9 mouse cellular contexts compared by ENCODE assay signal in the genomic region with DNA sequence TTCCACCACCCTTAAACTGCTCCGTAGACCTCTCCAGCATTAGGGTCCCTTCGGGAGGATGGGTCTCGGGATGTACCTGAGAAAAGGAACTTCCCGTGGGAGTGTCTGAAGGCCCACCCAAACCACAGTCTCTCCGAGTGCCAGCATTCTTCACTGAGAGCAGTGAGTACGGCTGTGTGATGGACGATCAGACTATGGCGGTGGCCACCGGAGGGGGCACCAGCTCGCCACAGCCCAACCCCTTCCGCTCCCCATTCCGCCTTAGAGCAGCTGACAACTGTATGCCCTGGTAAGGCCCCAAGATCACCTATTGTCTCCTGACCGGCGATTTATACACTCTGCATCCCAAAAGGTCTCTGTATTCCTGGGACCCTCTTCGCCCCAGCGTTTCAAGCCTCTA. TPM values are rescaled to one million over a fixed set of nuclear protein-coding genes. Genes with fewer than 3 reads are reported as not detected.
DNase-seq lines count a peak whose midpoint lies in the region; ATAC-seq and TF ChIP-seq lines count a peak whose summit lies in the region.
"Had no signal": no experiment of that assay in that cellular context is flagged by ENCODE, and none has a peak within 500 bp of the region (broad histone marks: within the 10 kb centered on the region; RNA-seq: fewer than 3 reads in every experiment).

No protein-coding gene starts in this region.

- peak overlapping the region; percentile 55 for H3K4me2 ChIP-seq in kidney, postnatal 0 days (ENCODE audit: low read length)
- H3K4me2 ChIP-seq in neural tube, embryonic 15.5 days, result peak overlapping the region; percentile 49

- peak overlapping the region; percentile 17; the same call in 1 of the 2 replicates for H3K4me3 ChIP-seq in kidney, postnatal 0 days (replicated peaks; ENCODE audit: low read depth, low read length)
- no peak overlapping the region for H3K4me3 ChIP-seq in kidney, adult 2 months (ENCODE audit: insufficient read depth, low read depth, low read length)
- peak overlapping the region; percentile 36 for H3K4me3 ChIP-seq in forebrain, embryonic 10.5 days
- 0 out of 2 replicates have a peak overlapping the region, but pooled peaks have one; percentile 11 for H3K4me3 ChIP-seq in limb, embryonic 10.5 days
- H3K4me3 ChIP-seq in neural tube, embryonic 15.5 days (replicated peaks), result no peak overlapping the region
- no peak overlapping the region; the same call in 1 of the 2 replicates for H3K4me3 ChIP-seq in left cerebral cortex, adult 2 months
- H3K4me3 ChIP-seq: megakaryocyte, embryonic 14.5 days had no signal

- 38% methylated on average over 16 of the region's 16 CpGs for WGBS in kidney, postnatal 0 days
- WGBS in kidney, adult 2 months, result 67% methylated on average over 16 of the region's 16 CpGs
- WGBS in forebrain, embryonic 10.5 days, result 20% methylated on average over 16 of the region's 16 CpGs
- WGBS in limb, embryonic 10.5 days, result 21% methylated on average over 16 of the region's 16 CpGs
- WGBS in neural tube, embryonic 15.5 days, result 26% methylated on average over 16 of the region's 16 CpGs

- TF ChIP-seq POLR2A in kidney, adult 2 months (IDR thresholded peaks at IDR 0.05; ENCODE audit: low read depth, low read length), result no peak

- no peak for DNase-seq in kidney, postnatal 0 days (ENCODE audit: low spot score)
- DNase-seq in kidney, adult 2 months, result no peak
- no peak for DNase-seq in forebrain, embryonic 10.5 days (ENCODE audit: extremely low spot score, low spot score)
- no peak for DNase-seq in limb, embryonic 10.5 days (ENCODE audit: low spot score)
- no peak for DNase-seq in left cerebral cortex, postnatal 25 days (ENCODE audit: low spot score in 2 of 2)
- DNase-seq in left cerebral cortex, adult 2 months (ENCODE audit: extremely low spot score in 1 of 2, low spot score in 2 of 2), result no peak

- no peaks in the 10 kb centered on the region; the same call in 1 of the 2 replicates for H3K27me3 ChIP-seq in kidney, postnatal 0 days (ENCODE audit: insufficient read depth, low read length)
- H3K27me3 ChIP-seq in kidney, adult 2 months (replicated peaks; ENCODE audit: control insufficient read depth, insufficient read depth, low read length), result no peaks in the 10 kb centered on the region
- peaks cover 69% of the 10 kb centered on the region for H3K27me3 ChIP-seq in forebrain, embryonic 10.5 days (ENCODE audit: poor library complexity, severe bottlenecking)
- H3K27me3 ChIP-seq in limb, embryonic 10.5 days (ENCODE audit: low read depth, poor library complexity, severe bottlenecking), result peaks cover 71% of the 10 kb centered on the region
- H3K27me3 ChIP-seq in neural tube, embryonic 15.5 days (replicated peaks), result peaks cover 43% of the 10 kb centered on the region

- ATAC-seq in kidney, postnatal 0 days (replicated peaks; ENCODE audit: low FRiP score, low read depth), result no peak
- no peak for ATAC-seq in neural tube, embryonic 15.5 days (ENCODE audit: low FRiP score)
- ATAC-seq in erythroblast, adult 5-6 weeks (replicated peaks; ENCODE audit: low FRiP score, poor library complexity, severe bottlenecking), result no peak

- TF ChIP-seq CTCF in kidney, postnatal 0 days (IDR thresholded peaks at IDR 0.05; ENCODE audit: low read depth), result no peak
- TF ChIP-seq CTCF in kidney, adult 2 months (conservative IDR thresholded peaks at IDR 0.05; ENCODE audit: insufficient read depth, insufficient read length, low read depth, low read length), result no peak
- TF ChIP-seq CTCF in left cerebral cortex, adult 2 months (IDR thresholded peaks at IDR 0.05), result no peak

- no peak overlapping the region for H3K9ac ChIP-seq in kidney, postnatal 0 days (ENCODE audit: low read depth, low read length)
- H3K9ac ChIP-seq in neural tube, embryonic 15.5 days (replicated peaks), result peak overlapping the region; percentile 17; the same call in 1 of the 2 replicates

- H3K27ac ChIP-seq in kidney, postnatal 0 days, result no peak overlapping the region
- no peak overlapping the region for H3K27ac ChIP-seq in kidney, adult 2 months (ENCODE audit: insufficient read depth, low read depth, low read length)
- H3K27ac ChIP-seq in forebrain, embryonic 10.5 days, result peak overlapping the region; percentile 58; the same call in 1 of the 2 replicates
- peak overlapping the region; percentile 53; the same call in 1 of the 2 replicates for H3K27ac ChIP-seq in limb, embryonic 10.5 days
- no peak overlapping the region for H3K27ac ChIP-seq in neural tube, embryonic 15.5 days (replicated peaks)
- H3K27ac ChIP-seq in left cerebral cortex, adult 2 months, result no peak overlapping the region

- no peaks in the 10 kb centered on the region for H3K36me3 ChIP-seq in kidney, postnatal 0 days (ENCODE audit: insufficient read depth, low read length)
- no peaks in the 10 kb centered on the region for H3K36me3 ChIP-seq in kidney, adult 2 months (ENCODE audit: control insufficient read depth, insufficient read depth, low read length)
- H3K36me3 ChIP-seq in forebrain, embryonic 10.5 days (replicated peaks), result no peaks in the 10 kb centered on the region
- H3K36me3 ChIP-seq in limb, embryonic 10.5 days, result no peaks in the 10 kb centered on the region
- no peaks in the 10 kb centered on the region for H3K36me3 ChIP-seq in neural tube, embryonic 15.5 days

- H3K4me1 ChIP-seq in kidney, postnatal 0 days (replicated peaks; ENCODE audit: insufficient read depth, low read length), result peaks cover 8% of the 10 kb centered on the region; the same call in 1 of the 2 replicates
- H3K4me1 ChIP-seq in kidney, adult 2 months (ENCODE audit: control insufficient read depth, insufficient read depth, low read length), result peaks cover 7% of the 10 kb centered on the region; the same call in 1 of the 2 replicates
- H3K4me1 ChIP-seq in forebrain, embryonic 10.5 days, result peaks cover 13% of the 10 kb centered on the region
- H3K4me1 ChIP-seq in limb, embryonic 10.5 days, result peaks cover 12% of the 10 kb centered on the region
- H3K4me1 ChIP-seq in neural tube, embryonic 15.5 days, result peaks cover 10% of the 10 kb centered on the region

- H3K9me3 ChIP-seq in kidney, postnatal 0 days (replicated peaks; ENCODE audit: low read length), result no peaks in the 10 kb centered on the region
- H3K9me3 ChIP-seq in forebrain, embryonic 10.5 days, result no peaks in the 10 kb centered on the region
- no peaks in the 10 kb centered on the region for H3K9me3 ChIP-seq in limb, embryonic 10.5 days (replicated peaks)
- no peaks in the 10 kb centered on the region for H3K9me3 ChIP-seq in neural tube, embryonic 15.5 days (replicated peaks)

- intact Hi-C loops in left cerebral cortex, postnatal 25 days (cut with DNase I), result no loop called here
- intact Hi-C loops in left cerebral cortex, adult 2 months (cut with DNase I), result no loop called here

RNA-seq across cellular contexts. Expression of a gene that starts 5.4 kb away (rescaled TPM):
- polyA plus RNA-seq in kidney, postnatal 0 days (2015; fragmentation: Nextera tagmentation; extraction: Ambion mirVana), result 16.7 and 17.6 TPM in 2 replicates
- polyA plus RNA-seq in kidney, adult 2 months (2012; rRNA removed), result 99.3 and 103 TPM in 2 replicates
- 0.40 and 0.47 TPM in 2 replicates for polyA plus RNA-seq in forebrain, embryonic 10.5 days (2016; fragmentation: Nextera tagmentation; extraction: Ambion mirVana)
- 0.49 TPM in 2 replicates for polyA plus RNA-seq in limb, embryonic 10.5 days (2016; fragmentation: Nextera tagmentation; extraction: Ambion mirVana)
- polyA plus RNA-seq in neural tube, embryonic 15.5 days (2015; fragmentation: Nextera tagmentation; extraction: Ambion mirVana), result 7.4 and 8.5 TPM in 2 replicates
- total RNA-seq in erythroblast, adult 5-6 weeks (2015; ENCODE audit: low replicate concordance), result not detected in 2 replicates
- total RNA-seq in erythroblast, adult 5-6 weeks (2017; ENCODE audit: low replicate concordance), result not detected in 2 replicates
- total RNA-seq in left cerebral cortex, postnatal 25 days (2021), result 1 to 10 TPM in 1 of 2 experiments, under 1 TPM in 1; 0.94 to 1.2 TPM
- total RNA-seq in left cerebral cortex, adult 2 months (2021), result 1 to 10 TPM; 1.2 to 1.4 TPM

RNA-seq across cellular contexts. Expression of a gene that starts 6.0 kb away (rescaled TPM):
- 0.82 and 1.5 TPM in 2 replicates for polyA plus RNA-seq in kidney, postnatal 0 days (2015; fragmentation: Nextera tagmentation; extraction: Ambion mirVana)
- 11.6 and 12.4 TPM in 2 replicates for polyA plus RNA-seq in kidney, adult 2 months (2012; rRNA removed)
- 0.14 and 0.38 TPM in 2 replicates for polyA plus RNA-seq in forebrain, embryonic 10.5 days (2016; fragmentation: Nextera tagmentation; extraction: Ambion mirVana)
- polyA plus RNA-seq in limb, embryonic 10.5 days (2016; fragmentation: Nextera tagmentation; extraction: Ambion mirVana), result 0.09 TPM in 1 of 2 replicates, not detected in the other
- polyA plus RNA-seq in neural tube, embryonic 15.5 days (2015; fragmentation: Nextera tagmentation; extraction: Ambion mirVana), result 0.60 and 1.0 TPM in 2 replicates
- not detected in 2 replicates for total RNA-seq in erythroblast, adult 5-6 weeks (2015; ENCODE audit: low replicate concordance)
- not detected in 2 replicates for total RNA-seq in erythroblast, adult 5-6 weeks (2017; ENCODE audit: low replicate concordance)
- under 1 TPM; 0.41 to 0.94 TPM for total RNA-seq in left cerebral cortex, postnatal 25 days (2021)
- under 1 TPM; 0.36 to 0.44 TPM for total RNA-seq in left cerebral cortex, adult 2 months (2021)

RNA-seq across cellular contexts. Expression of a gene that starts 13.5 kb away (rescaled TPM):
- polyA plus RNA-seq in kidney, postnatal 0 days (2015; fragmentation: Nextera tagmentation; extraction: Ambion mirVana), result 33.5 and 38.3 TPM in 2 replicates
- 27.0 and 27.9 TPM in 2 replicates for polyA plus RNA-seq in kidney, adult 2 months (2012; rRNA removed)
- polyA plus RNA-seq in forebrain, embryonic 10.5 days (2016; fragmentation: Nextera tagmentation; extraction: Ambion mirVana), result 43.5 and 44.5 TPM in 2 replicates
- 48.4 and 51.5 TPM in 2 replicates for polyA plus RNA-seq in limb, embryonic 10.5 days (2016; fragmentation: Nextera tagmentation; extraction: Ambion mirVana)
- polyA plus RNA-seq in neural tube, embryonic 15.5 days (2015; fragmentation: Nextera tagmentation; extraction: Ambion mirVana), result 44.4 and 45.0 TPM in 2 replicates
- total RNA-seq in erythroblast, adult 5-6 weeks (2015; ENCODE audit: low replicate concordance), result 11.5 and 20.5 TPM in 2 replicates
- total RNA-seq in erythroblast, adult 5-6 weeks (2017; ENCODE audit: low replicate concordance), result 5.4 and 6.2 TPM in 2 replicates
- total RNA-seq in left cerebral cortex, postnatal 25 days (2021), result 10 to 100 TPM; 12.9 to 15.7 TPM
- 10 to 100 TPM; 13.2 to 14.8 TPM for total RNA-seq in left cerebral cortex, adult 2 months (2021)

RNA-seq across cellular contexts. Expression of a gene that starts 32.8 kb away (rescaled TPM):
- polyA plus RNA-seq in kidney, postnatal 0 days (2015; fragmentation: Nextera tagmentation; extraction: Ambion mirVana), result 12.0 and 13.5 TPM in 2 replicates
- polyA plus RNA-seq in kidney, adult 2 months (2012; rRNA removed), result 30.2 and 33.7 TPM in 2 replicates
- 31.4 and 32.9 TPM in 2 replicates for polyA plus RNA-seq in forebrain, embryonic 10.5 days (2016; fragmentation: Nextera tagmentation; extraction: Ambion mirVana)
- polyA plus RNA-seq in limb, embryonic 10.5 days (2016; fragmentation: Nextera tagmentation; extraction: Ambion mirVana), result 24.6 and 25.5 TPM in 2 replicates
- 53.6 and 59.7 TPM in 2 replicates for polyA plus RNA-seq in neural tube, embryonic 15.5 days (2015; fragmentation: Nextera tagmentation; extraction: Ambion mirVana)
- total RNA-seq in erythroblast, adult 5-6 weeks (2015; ENCODE audit: low replicate concordance), result 37.4 and 64.9 TPM in 2 replicates
- total RNA-seq in erythroblast, adult 5-6 weeks (2017; ENCODE audit: low replicate concordance), result 37.1 and 38.1 TPM in 2 replicates
- total RNA-seq in left cerebral cortex, postnatal 25 days (2021), result 10 to 100 TPM; 64.6 to 66.7 TPM
- 10 to 100 TPM; 74.3 to 86.0 TPM for total RNA-seq in left cerebral cortex, adult 2 months (2021)

RNA-seq across cellular contexts. Expression of a gene that starts 39.8 kb away (rescaled TPM):
- polyA plus RNA-seq in kidney, postnatal 0 days (2015; fragmentation: Nextera tagmentation; extraction: Ambion mirVana), result 0.84 and 1.5 TPM in 2 replicates
- 0.31 TPM in 1 of 2 replicates, not detected in the other for polyA plus RNA-seq in kidney, adult 2 months (2012; rRNA removed)
- polyA plus RNA-seq in forebrain, embryonic 10.5 days (2016; fragmentation: Nextera tagmentation; extraction: Ambion mirVana), result 0.52 and 0.82 TPM in 2 replicates
- 0.98 and 1.2 TPM in 2 replicates for polyA plus RNA-seq in limb, embryonic 10.5 days (2016; fragmentation: Nextera tagmentation; extraction: Ambion mirVana)
- 1.5 and 6.4 TPM in 2 replicates for polyA plus RNA-seq in neural tube, embryonic 15.5 days (2015; fragmentation: Nextera tagmentation; extraction: Ambion mirVana)
- not detected in 2 replicates for total RNA-seq in erythroblast, adult 5-6 weeks (2015; ENCODE audit: low replicate concordance)
- not detected in 2 replicates for total RNA-seq in erythroblast, adult 5-6 weeks (2017; ENCODE audit: low replicate concordance)
- not detected for total RNA-seq in left cerebral cortex, postnatal 25 days (2021)
- 1 to 10 TPM in 1 of 2 experiments, not detected in 1; 1.1 TPM for total RNA-seq in left cerebral cortex, adult 2 months (2021)

Comparison
In these comparisons a context has a peak if more than half of its experiments do, and no peak if none do; other contexts are left out.
1. H3K4me3 ChIP-seq: peak in kidney, postnatal 0 days (single experiment), forebrain, embryonic 10.5 days (single experiment) and limb, embryonic 10.5 days (single experiment); none in kidney, adult 2 months (single experiment), neural tube, embryonic 15.5 days (single experiment) and left cerebral cortex, adult 2 months (single experiment).
2. H3K27ac ChIP-seq: peak in forebrain, embryonic 10.5 days (single experiment) and limb, embryonic 10.5 days (single experiment); none in kidney, postnatal 0 days (single experiment), kidney, adult 2 months (single experiment), neural tube, embryonic 15.5 days (single experiment) and left cerebral cortex, adult 2 months (single experiment).